Mouse (Mus musculus) hindbrain, embryonic 12.5 days (tissue): ENCODE data around the gene Eln. TPM values are rescaled to one million over a fixed set of nuclear protein-coding genes. Genes with fewer than 3 reads are reported as not detected.

Experiments
- ATAC-seq: fragments of 200-750 bp; cut with Nextera tagmentation; 2 replicates; pipeline ENCODE4 v1.8.0; 2017; ENCODE audit warnings: moderate TSS enrichment; ENCODE audit not compliant: low FRiP score
- H3K27ac ChIP-seq: fragments of 300-500 bp; sonication (generic); 2 replicates; pipeline ENCODE4 v1.5.1; 2016; ENCODE audit warnings: mild to moderate bottlenecking
- H3K27me3 ChIP-seq: fragments of 300-500 bp; sonication (generic); 2 replicates; pipeline ENCODE4 v1.6.1; 2016; ENCODE audit warnings: mild to moderate bottlenecking
- H3K36me3 ChIP-seq: fragments of 300-500 bp; sonication (generic); 2 replicates; pipeline ENCODE4 v1.6.1; 2016; ENCODE audit warnings: mild to moderate bottlenecking
- H3K4me1 ChIP-seq: fragments of 300-500 bp; sonication (generic); 2 replicates; pipeline ENCODE4 v1.6.1; 2016
- H3K4me2 ChIP-seq: fragments of 300-500 bp; sonication (generic); replicated peaks from 2 replicates; pipeline ENCODE4 v1.6.1; 2016; ENCODE audit warnings: mild to moderate bottlenecking
- H3K4me3 ChIP-seq: fragments of 300-500 bp; sonication (generic); 2 replicates; pipeline ENCODE4 v1.5.1; 2016; ENCODE audit warnings: mild to moderate bottlenecking
- H3K9ac ChIP-seq: fragments of 300-500 bp; sonication (generic); 2 replicates; pipeline ENCODE4 v1.6.1; 2016; ENCODE audit warnings: mild to moderate bottlenecking, moderate library complexity
- H3K9me3 ChIP-seq: fragments of 300-500 bp; sonication (generic); replicated peaks from 2 replicates; pipeline ENCODE4 v1.6.1; 2016; ENCODE audit warnings: mild to moderate bottlenecking
- WGBS: fragments of 180-500 bp; shearing (Covaris S2); methylation state at CpG from one replicate; pipeline ENCODE4 v1.1.7; 2016; 5-methylcytosine and 5-hydroxymethylcytosine counted together
- polyA plus RNA-seq: library from polyadenylated mRNA; unstranded; fragments of >200 nt; fragmentation: Nextera tagmentation; extraction: Ambion mirVana; gene quantifications from 2 replicates; pipeline ENCODE4 v1.2.1, GENCODE M21; 2016

The Eln gene
- polyA plus RNA-seq, 1 experiment from 2014 or later: 7.2 TPM

GRCm38 (mm10) chr5:134704157-134704556 is 43.0 kb downstream of the Eln start:
- H3K4me3 ChIP-seq: no peak overlapping the region
- peak; percentile 80 for ATAC-seq
- no peak overlapping the region for H3K4me2 ChIP-seq
- H3K27me3 ChIP-seq: 0 out of 2 replicates have a peak, but pooled peaks cover 4% of the 10 kb centered on the region
- no peak overlapping the region for H3K9ac ChIP-seq
- no peaks in the 10 kb centered on the region for H3K4me1 ChIP-seq
- no peaks in the 10 kb centered on the region for H3K36me3 ChIP-seq
- H3K27ac ChIP-seq: no peak overlapping the region
- H3K9me3 ChIP-seq: no peaks in the 10 kb centered on the region

GRCm38 (mm10) chr5:134695539-134695938 is 51.6 kb downstream of the Eln start:
- Histone ChIP-seq H3K4me1 (no peaks in the 10 kb centered on the region), H3K27me3 (no peaks in the 10 kb centered on the region), H3K4me3 (no peak overlapping the region), H3K4me2 (no peak overlapping the region), H3K36me3 (no peaks in the 10 kb centered on the region), H3K9ac (no peak overlapping the region), H3K27ac (no peak overlapping the region), H3K9me3 (no peaks in the 10 kb centered on the region)
- 65% methylated on average over 2 of the region's 2 CpGs for WGBS
- no peak for ATAC-seq

- ATAC-seq: no peak
- Histone ChIP-seq H3K27ac (no peak overlapping the region), H3K9ac (no peak overlapping the region), H3K4me1 (no peaks in the 10 kb centered on the region), H3K4me2 (no peak overlapping the region), H3K9me3 (no peaks in the 10 kb centered on the region), H3K27me3 (no peaks in the 10 kb centered on the region), H3K36me3 (no peaks in the 10 kb centered on the region), H3K4me3 (no peak overlapping the region)
- 8% methylated on average over 2 of the region's 2 CpGs for WGBS
Measured at GRCm38 (mm10) chr5:134695082-134695481, 52.0 kb downstream of the Eln start.

- no peak for ATAC-seq
- H3K9ac ChIP-seq: no peak overlapping the region
- no peak overlapping the region for H3K4me3 ChIP-seq
- no peaks in the 10 kb centered on the region for H3K36me3 ChIP-seq
- no peaks in the 10 kb centered on the region for H3K27me3 ChIP-seq
- WGBS: 100% methylated on average over 1 of the region's 1 CpGs
- H3K27ac ChIP-seq: no peak overlapping the region
- H3K4me2 ChIP-seq: no peak overlapping the region
- peaks cover 6% of the 10 kb centered on the region for H3K4me1 ChIP-seq
- no peaks in the 10 kb centered on the region for H3K9me3 ChIP-seq
Measured at GRCm38 (mm10) chr5:134692704-134693103, 54.4 kb downstream of the Eln start.

GRCm38 (mm10) chr5:134688718-134689284 is 58.3 kb downstream of the Eln start:
- peak overlapping the region; percentile 87 for H3K4me3 ChIP-seq
- peak overlapping the region; percentile 89 for H3K27ac ChIP-seq
- peak overlapping the region; percentile 33; the same call in 1 of the 2 replicates for H3K9ac ChIP-seq
- ATAC-seq: peak; percentile 97
- 0% methylated on average over 34 of the region's 38 CpGs for WGBS
- H3K4me1 ChIP-seq: peaks cover 22% of the 10 kb centered on the region
- H3K4me2 ChIP-seq: peak overlapping the region; percentile 86
- peaks cover 23% of the 10 kb centered on the region for H3K36me3 ChIP-seq
- H3K9me3 ChIP-seq: no peaks in the 10 kb centered on the region
- no peaks in the 10 kb centered on the region for H3K27me3 ChIP-seq

- H3K4me2 ChIP-seq: peak within 1 kb of the TSS; percentile 86
- under 1% methylated on average over 22 of the region's 69 CpGs for WGBS
- ATAC-seq: peak; percentile 57
- peaks cover 27% of the 10 kb centered on the region for H3K36me3 ChIP-seq
- H3K4me3 ChIP-seq: peak within 1 kb of the TSS; percentile 87
- H3K27me3 ChIP-seq: no peaks in the 10 kb centered on the region
- no peaks in the 10 kb centered on the region for H3K9me3 ChIP-seq
- H3K9ac ChIP-seq: peak within 1 kb of the TSS; percentile 91
- peak within 1 kb of the TSS; percentile 89 for H3K27ac ChIP-seq
- peaks cover 22% of the 10 kb centered on the region for H3K4me1 ChIP-seq
Measured at GRCm38 (mm10) chr5:134688086-134688717, 58.9 kb downstream of the Eln start, which contains the start of gene Limk1. TSS of gene Limk1 (minus strand) at chr5:134688598.

- ATAC-seq: no peak
- Histone ChIP-seq H3K4me1 (peaks cover 22% of the 10 kb centered on the region), H3K9me3 (no peaks in the 10 kb centered on the region), H3K36me3 (peaks cover 36% of the 10 kb centered on the region), H3K27ac (no peak overlapping the region), H3K4me3 (peak overlapping the region; percentile 87), H3K27me3 (no peaks in the 10 kb centered on the region), H3K4me2 (peak overlapping the region; percentile 86), H3K9ac (peak overlapping the region; percentile 91)
- WGBS: 86% methylated on average over 1 of the region's 1 CpGs
Measured at GRCm38 (mm10) chr5:134687187-134687586, 59.9 kb downstream of the Eln start.

- no peak for ATAC-seq
Measured at GRCm38 (mm10) chr5:134686541-134686940, 60.6 kb downstream of the Eln start.

GRCm38 (mm10) chr5:134684398-134684797 is 62.7 kb downstream of the Eln start:
- Histone ChIP-seq H3K36me3 (peaks cover 50% of the 10 kb centered on the region), H3K4me3 (no peak overlapping the region), H3K4me2 (no peak overlapping the region), H3K4me1 (peaks cover 29% of the 10 kb centered on the region), H3K27ac (no peak overlapping the region), H3K27me3 (no peaks in the 10 kb centered on the region), H3K9me3 (no peaks in the 10 kb centered on the region), H3K9ac (no peak overlapping the region)
- WGBS: 83% methylated on average over 2 of the region's 2 CpGs
- ATAC-seq: no peak

More at GRCm38 (mm10) chr5:134686541-134686940, 60.6 kb downstream of the Eln start:
- H3K9ac ChIP-seq: no peak overlapping the region
- no peak overlapping the region for H3K27ac ChIP-seq
- H3K9me3 ChIP-seq: no peaks in the 10 kb centered on the region
- no peaks in the 10 kb centered on the region for H3K27me3 ChIP-seq
- WGBS: 95% methylated on average over 6 of the region's 6 CpGs
- no peak overlapping the region for H3K4me3 ChIP-seq
- H3K4me1 ChIP-seq: peaks cover 22% of the 10 kb centered on the region
- H3K4me2 ChIP-seq: no peak overlapping the region
- peaks cover 36% of the 10 kb centered on the region for H3K36me3 ChIP-seq

GRCm38 (mm10) chr5:134683813-134684212 is 63.3 kb downstream of the Eln start:
- Histone ChIP-seq H3K4me3 (no peak overlapping the region), H3K27me3 (no peaks in the 10 kb centered on the region), H3K9ac (no peak overlapping the region), H3K27ac (no peak overlapping the region), H3K9me3 (no peaks in the 10 kb centered on the region), H3K4me2 (no peak overlapping the region), H3K4me1 (peaks cover 34% of the 10 kb centered on the region), H3K36me3 (peaks cover 53% of the 10 kb centered on the region)
- no peak for ATAC-seq
- 79% methylated on average over 2 of the region's 2 CpGs for WGBS

- WGBS: 91% methylated on average over 12 of the region's 12 CpGs
- peaks cover 50% of the 10 kb centered on the region for H3K36me3 ChIP-seq
Measured at GRCm38 (mm10) chr5:134680238-134680637, 66.9 kb downstream of the Eln start.

GRCm38 (mm10) chr5:134678827-134679546 is 68.1 kb downstream of the Eln start:
- H3K4me1 ChIP-seq: peaks cover 44% of the 10 kb centered on the region
- WGBS: 59% methylated on average over 8 of the region's 8 CpGs

More at GRCm38 (mm10) chr5:134680238-134680637, 66.9 kb downstream of the Eln start:
- H3K9ac ChIP-seq: no peak overlapping the region
- H3K27me3 ChIP-seq: no peaks in the 10 kb centered on the region
- no peak overlapping the region for H3K27ac ChIP-seq
- H3K4me1 ChIP-seq: peaks cover 47% of the 10 kb centered on the region
- H3K4me3 ChIP-seq: no peak overlapping the region
- no peak for ATAC-seq
- no peak overlapping the region for H3K4me2 ChIP-seq
- H3K9me3 ChIP-seq: no peaks in the 10 kb centered on the region

More at GRCm38 (mm10) chr5:134678827-134679546, 68.1 kb downstream of the Eln start:
- H3K4me3 ChIP-seq: no peak overlapping the region
- ATAC-seq: no peak
- no peak overlapping the region for H3K4me2 ChIP-seq
- peaks cover 39% of the 10 kb centered on the region for H3K36me3 ChIP-seq
- H3K9me3 ChIP-seq: no peaks in the 10 kb centered on the region
- no peak overlapping the region for H3K27ac ChIP-seq
- H3K9ac ChIP-seq: no peak overlapping the region
- H3K27me3 ChIP-seq: no peaks in the 10 kb centered on the region
